Mouse (Mus musculus): Measurements from ENCODE around the gene Tubal3. TPM values are rescaled to one million over a fixed set of nuclear protein-coding genes. Genes with fewer than 3 reads are reported as not detected.
A peak's percentile ranks its signal among the peaks of the same experiment; 100 is the strongest.
"Not testable (repeated sequence)": the region's sequence is repeated elsewhere in the genome, so short reads cannot be mapped to it uniquely, and the experiment has no call there.

The Tubal3 gene
- total RNA-seq (2021) = not detected
- long read RNA-seq, experiment 1 = 0 reads
- long read RNA-seq, experiment 2 = 0 reads

DNA sequence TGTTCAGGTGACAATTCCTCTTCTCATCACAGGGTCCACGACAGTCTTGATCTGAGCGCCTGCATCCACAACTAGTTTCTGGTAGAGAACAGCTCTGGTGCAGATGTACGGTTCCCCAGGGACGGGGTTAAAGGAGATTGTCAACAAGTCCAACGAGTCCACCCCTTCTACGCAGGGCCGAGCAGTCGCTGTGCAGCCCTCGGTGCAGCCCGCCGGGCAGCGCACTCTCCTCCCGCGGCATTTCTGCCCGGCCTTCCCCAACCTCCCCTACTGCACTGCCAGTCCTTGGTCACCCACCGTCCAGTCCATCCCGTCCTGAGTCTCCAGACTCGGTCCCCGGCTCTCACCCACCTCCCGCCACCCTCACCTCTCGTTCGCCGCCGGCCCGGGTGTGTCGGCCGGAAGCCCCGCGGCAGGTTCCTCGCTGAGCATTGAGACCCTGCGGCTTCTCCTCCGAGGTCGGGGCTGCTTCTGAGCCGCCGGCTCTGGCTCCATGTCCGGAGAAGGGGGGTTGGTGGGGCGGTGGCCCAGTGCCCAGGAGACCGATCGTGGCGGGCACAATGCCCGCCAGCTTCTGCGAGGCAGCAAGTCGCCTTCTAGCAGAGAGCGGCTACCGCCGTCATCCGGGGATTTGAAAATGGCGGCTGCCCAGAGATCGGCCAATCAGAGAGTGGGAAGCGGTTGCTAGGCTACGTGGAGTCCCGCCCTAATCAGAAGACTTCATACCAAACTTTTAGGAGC, at the start of gene Tubal3, which contains the start of gene Net1:
Gene Tubal3, plus strand, starts transcription at position 704 of the 741 bp plus-strand sequence.
Gene Net1, minus strand, starts transcription at position 650 of the 741 bp plus-strand sequence.
- peak; percentile 82 for DNase-seq (ENCODE audit: low spot score)

DNA sequence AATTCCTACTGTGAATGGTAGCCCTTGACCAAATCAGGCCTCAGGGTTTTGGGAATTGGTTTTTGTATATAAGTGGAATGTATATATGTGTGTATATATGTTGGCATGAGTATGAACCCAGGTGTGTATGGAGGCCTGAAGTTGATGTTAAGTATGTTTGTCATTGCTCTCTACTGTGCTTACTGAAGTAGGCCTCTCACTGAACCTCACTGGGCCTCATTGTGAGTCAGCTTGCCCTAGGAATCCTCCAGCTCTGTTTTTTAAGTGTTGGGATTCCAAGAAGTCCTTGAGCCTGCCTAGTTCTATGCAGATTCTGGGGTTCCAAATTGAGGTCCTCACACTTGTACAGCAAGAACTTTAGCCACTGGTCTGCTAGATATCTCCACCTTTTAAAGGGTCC, 48.2 kb upstream of the Tubal3 start:
- DNase-seq (ENCODE audit: low spot score) = no peak

- no peak for DNase-seq (ENCODE audit: low spot score)
Observed at GRCm38 (mm10) chr13:3872832-3873231, 45.2 kb upstream of the Tubal3 start.

GRCm38 (mm10) chr13:3876448-3876847, 41.6 kb upstream of the Tubal3 start:
- no peak for DNase-seq (ENCODE audit: low spot score)

DNA sequence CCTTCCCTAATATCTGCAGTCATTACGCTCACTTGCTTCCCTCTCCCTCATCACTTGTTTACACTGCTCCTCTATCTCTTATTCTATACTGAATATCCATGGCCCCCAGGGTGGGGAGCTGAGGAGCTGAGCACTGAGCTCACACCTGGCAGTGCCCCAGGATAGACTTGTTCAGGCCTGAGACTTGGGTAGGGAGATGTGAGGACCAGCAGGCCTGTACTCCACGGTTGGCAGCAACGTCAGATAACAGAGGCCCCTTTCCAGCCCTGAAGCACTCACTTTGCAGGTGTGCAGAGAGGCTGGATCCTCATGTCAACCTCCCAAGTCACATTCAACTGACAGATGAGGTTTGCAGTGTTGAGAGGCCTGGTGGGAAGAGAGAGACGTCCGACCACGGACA, 40.9 kb upstream of the Tubal3 start:
- no peak for DNase-seq (ENCODE audit: low spot score)

DNA sequence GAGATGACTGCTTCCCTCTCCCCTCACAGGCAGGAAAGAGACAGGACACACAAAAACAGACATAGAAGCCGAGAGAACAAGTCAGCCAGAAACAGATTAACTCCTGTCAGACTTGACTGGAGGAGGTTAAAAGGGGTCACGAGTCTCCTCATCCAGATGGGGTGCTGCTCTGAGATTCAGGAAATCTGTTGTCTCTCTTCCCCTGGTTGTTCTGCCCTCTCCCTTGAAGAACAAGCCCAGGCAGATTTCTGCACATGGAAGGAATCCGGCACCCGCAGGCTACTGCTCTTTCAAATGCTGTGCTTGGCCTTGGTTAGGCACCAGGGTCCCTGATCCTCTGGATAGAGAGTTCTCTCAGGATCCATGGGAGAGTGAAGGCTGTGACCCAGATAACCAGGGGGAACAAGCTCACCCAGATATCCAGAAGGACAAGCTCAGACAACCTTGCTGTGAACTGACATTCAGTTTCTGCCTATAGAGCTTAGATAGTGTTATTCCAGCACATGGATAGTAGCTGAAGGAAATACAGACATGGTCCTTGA, 40.3 kb upstream of the Tubal3 start:
- DNase-seq (ENCODE audit: low spot score) = no peak

GRCm38 (mm10) chr13:3886663-3887062, 31.4 kb upstream of the Tubal3 start:
- no peak for DNase-seq (ENCODE audit: low spot score)

- no peak for DNase-seq (ENCODE audit: low spot score)
Observed at GRCm38 (mm10) chr13:3889111-3889510, 29.0 kb upstream of the Tubal3 start.

GRCm38 (mm10) chr13:3890061-3890460, 28.0 kb upstream of the Tubal3 start:
- DNase-seq (ENCODE audit: low spot score) = no peak

- DNase-seq (ENCODE audit: low spot score) = no peak
Observed at GRCm38 (mm10) chr13:3891479-3892087, 26.5 kb upstream of the Tubal3 start.

DNA sequence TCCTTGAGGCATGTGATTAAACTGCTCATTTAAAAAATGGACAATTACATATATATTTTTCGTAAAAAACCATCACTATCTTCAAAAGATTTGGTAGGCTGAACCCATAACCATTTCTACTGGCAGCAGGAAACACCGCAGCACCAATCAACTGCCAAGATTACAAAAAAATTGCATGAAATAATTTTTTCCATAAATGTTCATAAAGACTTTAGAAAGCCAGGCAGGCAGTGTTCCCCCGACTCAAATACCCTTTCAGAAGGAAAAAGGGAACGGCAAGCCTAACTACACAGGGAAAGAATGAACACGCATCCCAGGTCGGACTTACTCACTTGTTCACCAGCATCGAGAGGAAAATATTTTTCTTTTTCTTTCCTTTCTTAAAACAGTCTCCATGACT, 25.5 kb upstream of the Tubal3 start:
- DNase-seq (ENCODE audit: low spot score) = no peak

DNA sequence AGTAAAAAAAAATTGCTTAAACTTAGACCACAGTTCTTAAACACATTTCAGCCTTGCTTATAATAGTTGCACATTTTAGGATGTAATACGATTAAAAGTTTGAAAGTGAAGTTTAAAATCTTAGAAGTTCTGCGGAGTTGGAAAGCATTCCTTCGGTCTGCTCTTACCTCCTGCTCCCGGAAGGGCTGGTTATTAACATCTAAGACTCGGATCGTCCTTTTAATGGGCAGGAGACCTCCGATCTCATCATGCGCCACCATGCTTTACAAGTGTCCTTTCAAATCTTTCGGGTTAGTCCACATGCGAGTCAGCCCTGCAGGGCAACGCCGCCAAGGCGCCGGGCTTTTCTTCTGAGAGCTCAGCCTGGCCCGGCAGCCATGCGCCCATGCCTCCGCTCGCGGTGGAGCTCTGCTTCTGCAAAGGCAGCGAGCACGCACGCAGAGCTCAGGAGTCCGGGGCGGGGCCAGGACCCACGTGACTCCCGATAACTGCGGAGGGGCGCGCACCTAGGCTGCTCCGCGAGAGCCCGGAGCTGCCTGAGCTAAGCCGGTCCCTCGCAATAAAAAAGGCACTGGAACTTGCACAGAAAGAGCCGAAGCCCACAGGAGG, 24.8 kb upstream of the Tubal3 start:
- peak; percentile 86 for DNase-seq (ENCODE audit: low spot score)

DNA sequence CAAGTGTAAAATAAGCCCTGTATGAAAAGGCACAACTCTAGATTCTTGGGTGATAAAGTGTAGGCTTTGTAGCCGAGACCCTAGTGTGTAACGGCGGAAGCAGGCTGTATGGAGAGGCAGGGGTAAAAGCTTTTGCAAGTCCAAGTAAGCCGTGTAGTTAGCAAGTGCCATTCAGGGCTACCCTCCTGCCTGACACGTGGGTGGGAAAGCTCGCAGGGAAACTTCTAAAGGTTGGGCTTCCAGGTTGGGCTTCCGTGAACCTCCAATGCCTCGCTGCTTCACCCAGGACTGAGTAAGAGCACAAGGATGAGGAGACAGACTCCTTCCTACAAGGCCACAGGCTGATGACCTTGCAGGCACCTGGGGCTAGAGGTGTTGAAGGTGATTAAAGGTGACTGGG, 23.5 kb upstream of the Tubal3 start:
- no peak for DNase-seq (ENCODE audit: low spot score)

GRCm38 (mm10) chr13:3895397-3895980, 22.6 kb upstream of the Tubal3 start:
- DNase-seq (ENCODE audit: low spot score) = no peak

GRCm38 (mm10) chr13:3896032-3896431, 22.0 kb upstream of the Tubal3 start:
- DNase-seq (ENCODE audit: low spot score) = no peak

DNA sequence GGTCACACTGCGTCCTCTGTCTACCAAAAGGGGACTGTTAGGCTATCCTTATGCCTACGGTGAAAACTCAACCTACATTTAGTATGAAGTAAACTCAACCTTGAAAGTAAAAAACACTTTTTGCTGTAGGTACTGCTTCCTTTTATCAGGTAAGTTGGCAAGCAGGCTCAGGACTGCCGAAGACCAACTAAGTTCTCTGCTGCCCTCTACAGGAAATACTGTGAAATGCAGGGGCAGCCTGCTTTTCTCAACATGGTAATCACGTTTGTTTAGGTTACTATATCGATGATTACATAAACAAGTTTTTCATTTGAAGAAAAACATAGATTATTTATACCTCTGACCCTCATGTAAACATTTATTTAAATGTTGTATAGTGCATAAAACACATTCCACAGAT, 21.2 kb upstream of the Tubal3 start:
- DNase-seq (ENCODE audit: low spot score) = peak; percentile 74

DNA sequence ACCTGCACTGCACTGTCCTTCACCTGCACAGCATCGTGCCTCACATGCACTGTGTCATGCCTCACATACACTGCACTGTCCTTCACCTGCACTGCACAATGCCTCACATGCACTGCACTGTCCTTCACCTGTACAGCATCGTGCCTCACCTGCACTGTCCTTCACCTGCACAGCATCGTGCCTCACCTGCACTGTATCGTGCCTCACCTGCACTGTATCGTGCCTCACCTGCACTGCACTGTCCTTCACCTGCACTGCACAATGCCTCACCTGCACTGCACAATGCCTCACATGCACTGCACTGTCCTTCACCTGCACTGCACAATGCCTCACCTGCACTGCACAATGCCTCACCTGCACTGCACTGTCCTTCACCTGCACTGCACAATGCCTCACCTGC, 19.9 kb upstream of the Tubal3 start:
- not testable (repeated sequence) for DNase-seq (ENCODE audit: low spot score)

DNA sequence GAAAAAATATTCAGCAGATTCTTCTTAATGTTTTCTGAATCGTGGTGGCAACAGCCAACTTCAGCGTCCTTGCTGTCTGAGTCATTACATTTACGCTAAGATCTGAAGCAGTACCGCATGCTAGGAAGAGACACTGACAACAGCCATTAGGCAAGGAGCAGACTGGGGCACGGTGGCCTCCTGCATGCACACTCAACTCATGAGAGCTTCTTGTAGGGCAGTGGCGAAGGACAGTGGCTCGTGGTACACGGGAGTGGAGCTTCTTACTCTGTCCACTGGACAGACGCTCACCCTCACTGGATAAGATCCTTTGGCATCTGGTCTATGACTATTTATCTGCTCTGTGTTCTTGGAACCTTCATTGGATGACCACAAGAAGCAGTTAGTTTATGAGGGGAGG, 18.8 kb upstream of the Tubal3 start:
- DNase-seq (ENCODE audit: low spot score) = no peak

GRCm38 (mm10) chr13:3907151-3907696, 10.8 kb upstream of the Tubal3 start:
- no peak for DNase-seq (ENCODE audit: low spot score)

DNA sequence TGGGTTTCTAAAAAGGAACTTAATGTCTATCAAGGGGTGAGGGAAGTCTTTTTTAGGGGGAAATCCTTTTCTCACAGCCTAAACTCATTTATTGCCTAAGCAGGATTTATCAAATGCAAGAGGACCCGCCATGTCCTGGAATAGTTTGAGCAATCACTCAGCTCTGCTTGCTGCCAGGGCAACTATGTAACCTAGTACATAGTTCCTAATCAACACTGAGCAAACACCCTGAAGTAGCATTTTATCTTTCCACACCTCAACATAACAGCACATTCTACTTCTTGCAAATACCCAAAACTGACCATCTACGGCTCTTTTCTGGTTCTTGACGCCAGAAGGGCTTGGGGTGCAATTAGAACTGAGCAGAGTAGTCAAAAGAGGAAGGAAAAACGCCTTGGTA, 9.8 kb upstream of the Tubal3 start:
- DNase-seq (ENCODE audit: low spot score) = no peak

DNA sequence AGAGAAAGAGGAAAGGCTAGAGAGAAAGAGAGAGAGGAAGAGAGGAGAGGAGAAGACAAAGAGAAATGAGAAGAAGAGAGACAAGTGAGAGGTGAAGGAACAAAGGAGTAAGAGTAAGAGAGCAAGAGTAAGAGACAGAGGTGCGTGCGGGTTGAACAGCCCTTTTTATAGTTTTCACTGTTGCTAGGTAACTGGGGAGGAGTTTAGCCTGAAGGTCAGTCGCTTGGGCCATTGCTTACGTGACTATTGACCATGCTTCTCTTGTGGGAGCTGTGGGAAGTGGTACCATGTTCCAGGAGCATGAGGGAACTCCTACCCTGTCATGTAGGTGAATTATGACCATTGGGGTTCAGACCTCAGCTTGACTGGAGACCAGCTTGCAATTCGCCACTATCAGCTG, 7.7 kb upstream of the Tubal3 start:
- DNase-seq (ENCODE audit: low spot score) = no peak

- DNase-seq (ENCODE audit: low spot score) = no peak
Observed at GRCm38 (mm10) chr13:3913504-3913903, 4.6 kb upstream of the Tubal3 start.

All from gastrocnemius, adult 18-20 months (tissue).